In the genomic region with DNA sequence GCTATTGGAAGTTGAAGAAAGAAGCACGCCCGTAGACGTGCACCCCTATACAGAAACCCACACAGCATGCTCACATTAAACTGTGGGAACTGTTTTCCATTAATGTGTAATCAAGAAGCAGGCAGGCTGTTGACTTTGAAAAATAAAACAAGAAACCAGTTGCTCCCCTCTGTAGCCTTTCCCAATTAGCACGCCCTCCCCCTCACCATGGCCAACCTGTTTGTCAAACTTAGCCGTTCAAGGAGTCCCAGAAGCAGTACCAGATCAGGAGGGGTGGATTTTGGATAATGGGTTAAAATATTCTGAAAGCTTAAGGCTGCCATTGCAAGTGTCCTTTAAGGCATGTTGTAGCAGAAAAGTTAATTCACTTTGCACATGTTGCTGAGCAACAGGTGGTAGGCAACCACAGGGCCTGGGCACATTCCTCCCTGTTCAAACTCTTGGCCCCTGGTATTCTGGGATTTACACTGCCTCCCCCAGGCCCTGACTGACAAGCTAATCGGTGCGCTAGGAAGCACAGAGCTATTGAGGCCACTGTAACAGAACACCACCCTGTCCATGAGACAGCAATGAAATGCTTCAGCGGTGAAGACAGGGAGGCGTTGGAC, we compare ENCODE assay signal across 8 mouse cellular contexts.
DNase-seq lines count a peak whose midpoint lies in the region; ATAC-seq and TF ChIP-seq lines count a peak whose summit lies in the region.

No protein-coding gene starts in this region.

- H3K36me3 ChIP-seq in midbrain, embryonic 10.5 days, result no peaks in the 10 kb centered on the region
- H3K36me3 ChIP-seq in midbrain, embryonic 15.5 days (replicated peaks), result no peaks in the 10 kb centered on the region
- H3K36me3 ChIP-seq in embryonic facial prominence, embryonic 14.5 days (ENCODE audit: control insufficient read depth, insufficient read depth, low read length), result no peaks in the 10 kb centered on the region
- no peaks in the 10 kb centered on the region for H3K36me3 ChIP-seq in midbrain, postnatal 0 days (ENCODE audit: insufficient read depth, low read length)

- H3K4me3 ChIP-seq in midbrain, embryonic 10.5 days, result no peak overlapping the region
- no peak overlapping the region for H3K4me3 ChIP-seq in midbrain, embryonic 15.5 days
- no peak overlapping the region for H3K4me3 ChIP-seq in embryonic facial prominence, embryonic 14.5 days (ENCODE audit: low read depth, low read length)
- no peak overlapping the region for H3K4me3 ChIP-seq in midbrain, postnatal 0 days (ENCODE audit: low read depth, low read length)

- H3K9ac ChIP-seq in midbrain, embryonic 15.5 days, result no peak overlapping the region
- H3K9ac ChIP-seq in embryonic facial prominence, embryonic 14.5 days (ENCODE audit: low read depth, low read length), result no peak overlapping the region
- no peak overlapping the region for H3K9ac ChIP-seq in midbrain, postnatal 0 days (replicated peaks; ENCODE audit: low read length, poor library complexity, severe bottlenecking)

- WGBS in midbrain, embryonic 10.5 days, result 41% methylated on average over 9 of the region's 9 CpGs
- WGBS in midbrain, embryonic 15.5 days, result 41% methylated on average over 9 of the region's 9 CpGs
- 15% methylated on average over 9 of the region's 9 CpGs for WGBS in embryonic facial prominence, embryonic 14.5 days
- WGBS in midbrain, postnatal 0 days, result 41% methylated on average over 9 of the region's 9 CpGs

- peak; percentile 52 for DNase-seq in midbrain, embryonic 10.5 days (ENCODE audit: low spot score)
- peak; percentile 92 for DNase-seq in embryonic facial prominence, embryonic 14.5 days (ENCODE audit: low spot score)
- DNase-seq in kidney, adult 18-20 months, result peak; percentile 47
- DNase-seq in midbrain, postnatal 0 days (ENCODE audit: low spot score), result peak; percentile 3
- no peak for DNase-seq in right cerebral cortex, postnatal 36 days (ENCODE audit: low spot score in 2 of 2)
- no peak for DNase-seq in cerebellum, postnatal 10 days
- no peak for DNase-seq in layer of hippocampus, postnatal 25 days (ENCODE audit: extremely low spot score in 1 of 2, low spot score in 1 of 2)

- no peak overlapping the region for H3K4me2 ChIP-seq in midbrain, embryonic 15.5 days
- no peak overlapping the region for H3K4me2 ChIP-seq in embryonic facial prominence, embryonic 14.5 days (ENCODE audit: low read depth, low read length)
- no peak overlapping the region for H3K4me2 ChIP-seq in midbrain, postnatal 0 days (ENCODE audit: low read depth, low read length, poor library complexity, severe bottlenecking)

- no peaks in the 10 kb centered on the region for H3K9me3 ChIP-seq in midbrain, embryonic 10.5 days (replicated peaks)
- no peaks in the 10 kb centered on the region for H3K9me3 ChIP-seq in midbrain, embryonic 15.5 days
- H3K9me3 ChIP-seq in embryonic facial prominence, embryonic 14.5 days (ENCODE audit: control insufficient read depth, low read length), result no peaks in the 10 kb centered on the region
- H3K9me3 ChIP-seq in midbrain, postnatal 0 days (ENCODE audit: low read length), result no peaks in the 10 kb centered on the region

- TF ChIP-seq CTCF in midbrain, postnatal 0 days (IDR thresholded peaks at IDR 0.05), result no peak

- no peak overlapping the region; the same call in 1 of the 2 replicates for H3K27ac ChIP-seq in midbrain, embryonic 10.5 days (replicated peaks)
- H3K27ac ChIP-seq in midbrain, embryonic 15.5 days, result no peak overlapping the region
- no peak overlapping the region for H3K27ac ChIP-seq in embryonic facial prominence, embryonic 14.5 days (replicated peaks; ENCODE audit: low read depth, low read length)
- no peak overlapping the region for H3K27ac ChIP-seq in midbrain, postnatal 0 days (ENCODE audit: low read depth, low read length)

- ATAC-seq in midbrain, embryonic 15.5 days (replicated peaks), result no peak
- peak; percentile 95 for ATAC-seq in embryonic facial prominence, embryonic 14.5 days (ENCODE audit: low read depth)
- no peak for ATAC-seq in midbrain, postnatal 0 days (ENCODE audit: low FRiP score)

- H3K4me1 ChIP-seq in midbrain, embryonic 10.5 days, result peaks cover 13% of the 10 kb centered on the region
- H3K4me1 ChIP-seq in midbrain, embryonic 15.5 days, result no peaks in the 10 kb centered on the region
- peaks cover 11% of the 10 kb centered on the region for H3K4me1 ChIP-seq in embryonic facial prominence, embryonic 14.5 days (ENCODE audit: control insufficient read depth, insufficient read depth, low read length)
- no peaks in the 10 kb centered on the region for H3K4me1 ChIP-seq in midbrain, postnatal 0 days (ENCODE audit: insufficient read depth, low read length)

- H3K27me3 ChIP-seq in midbrain, embryonic 10.5 days (ENCODE audit: low read depth, poor library complexity, severe bottlenecking), result no peaks in the 10 kb centered on the region
- no peaks in the 10 kb centered on the region for H3K27me3 ChIP-seq in midbrain, embryonic 15.5 days (replicated peaks)
- 0 out of 2 replicates have a peak, but pooled peaks cover 13% of the 10 kb centered on the region for H3K27me3 ChIP-seq in embryonic facial prominence, embryonic 14.5 days (replicated peaks; ENCODE audit: control insufficient read depth, insufficient read depth, low read length)
- no peaks in the 10 kb centered on the region for H3K27me3 ChIP-seq in midbrain, postnatal 0 days (ENCODE audit: insufficient read depth, low read length)

Comparison
In these comparisons a context has a peak if more than half of its experiments do, and no peak if none do; other contexts are left out.
1. DNase-seq: peak in midbrain, embryonic 10.5 days (single experiment), embryonic facial prominence, embryonic 14.5 days (single experiment), kidney, adult 18-20 months (single experiment) and midbrain, postnatal 0 days (single experiment); none in right cerebral cortex, postnatal 36 days (0 of 2), cerebellum, postnatal 10 days (0 of 2) and layer of hippocampus, postnatal 25 days (0 of 2).